In genomic region chr15:31601646-31602374, GRCm38 (mm10) we compare ENCODE assay signal across 8 mouse cellular contexts. TPM values are rescaled to one million over a fixed set of nuclear protein-coding genes. Genes with fewer than 3 reads are reported as not detected.
DNase-seq lines count a peak whose midpoint lies in the region; ATAC-seq and TF ChIP-seq lines count a peak whose summit lies in the region.

Cct5 (minus strand) TSS chr15:31601804.
Fam173b (plus strand) TSS chr15:31601852.

- peak within 1 kb of the TSS; percentile 75 for H3K4me2 ChIP-seq in heart, embryonic 12.5 days
- H3K4me2 ChIP-seq in kidney, postnatal 0 days (ENCODE audit: low read length), result peak within 1 kb of the TSS; percentile 90
- H3K4me2 ChIP-seq in liver, embryonic 11.5 days, result peak within 1 kb of the TSS; percentile 97
- H3K4me2 ChIP-seq in stomach, embryonic 14.5 days (replicated peaks; ENCODE audit: low read depth, low read length), result peak within 1 kb of the TSS; percentile 98

- DNase-seq in CD4-positive helper T cell, adult 2 months (ENCODE audit: low read depth, low spot score), result peak; percentile 98
- peak; percentile 96 for DNase-seq in brain, embryonic 18.5 days (ENCODE audit: low read depth, low spot score)
- peak; percentile 99 for DNase-seq in kidney, postnatal 0 days (ENCODE audit: low spot score)
- DNase-seq in liver, embryonic 11.5 days (ENCODE audit: low spot score), result peak; percentile 98
- DNase-seq in naive thymus-derived CD4-positive, alpha-beta T cell, adult 2 months (ENCODE audit: low read depth), result peak; percentile 98

- peak; percentile 91 for ATAC-seq in erythroid progenitor cell, adult 5-6 weeks (replicated peaks; ENCODE audit: low FRiP score, poor library complexity, severe bottlenecking)
- ATAC-seq in heart, embryonic 12.5 days (ENCODE audit: insufficient number of reproducible peaks, low FRiP score), result peak; percentile 90
- ATAC-seq in kidney, postnatal 0 days (replicated peaks; ENCODE audit: low FRiP score, low read depth), result peak; percentile 90
- ATAC-seq in liver, embryonic 11.5 days (replicated peaks; ENCODE audit: low FRiP score), result peak; percentile 85
- peak; percentile 90 for ATAC-seq in stomach, embryonic 14.5 days (ENCODE audit: insufficient number of reproducible peaks, insufficient read depth, low FRiP score, low read depth)

- under 1% methylated on average over 63 of the region's 63 CpGs for WGBS in heart, embryonic 12.5 days
- under 1% methylated on average over 63 of the region's 63 CpGs for WGBS in kidney, postnatal 0 days
- under 1% methylated on average over 63 of the region's 63 CpGs for WGBS in liver, embryonic 11.5 days
- under 1% methylated on average over 63 of the region's 63 CpGs for WGBS in stomach, embryonic 14.5 days

- H3K4me1 ChIP-seq in heart, embryonic 12.5 days (replicated peaks), result peaks cover 26% of the 10 kb centered on the region
- H3K4me1 ChIP-seq in kidney, postnatal 0 days (replicated peaks; ENCODE audit: insufficient read depth, low read length), result peaks cover 16% of the 10 kb centered on the region
- H3K4me1 ChIP-seq in liver, embryonic 11.5 days (replicated peaks; ENCODE audit: control insufficient read depth, insufficient read depth, low read length), result peaks cover 20% of the 10 kb centered on the region
- H3K4me1 ChIP-seq in stomach, embryonic 14.5 days (ENCODE audit: control insufficient read depth, insufficient read depth, low read length), result peaks cover 17% of the 10 kb centered on the region

- peaks cover 12% of the 10 kb centered on the region for H3K36me3 ChIP-seq in heart, embryonic 12.5 days
- 0 out of 2 replicates have a peak, but pooled peaks cover 3% of the 10 kb centered on the region for H3K36me3 ChIP-seq in kidney, postnatal 0 days (ENCODE audit: insufficient read depth, low read length)
- H3K36me3 ChIP-seq in liver, embryonic 11.5 days (ENCODE audit: control insufficient read depth, insufficient read depth, low read length), result peaks cover 12% of the 10 kb centered on the region; the same call in 1 of the 2 replicates
- peaks cover 8% of the 10 kb centered on the region; the same call in 1 of the 2 replicates for H3K36me3 ChIP-seq in stomach, embryonic 14.5 days (ENCODE audit: control insufficient read depth, insufficient read depth, low read length)

- no peaks in the 10 kb centered on the region for H3K9me3 ChIP-seq in heart, embryonic 12.5 days (replicated peaks)
- no peaks in the 10 kb centered on the region for H3K9me3 ChIP-seq in kidney, postnatal 0 days (replicated peaks; ENCODE audit: low read length)
- no peaks in the 10 kb centered on the region for H3K9me3 ChIP-seq in liver, embryonic 11.5 days (ENCODE audit: control insufficient read depth, low read length)
- H3K9me3 ChIP-seq in stomach, embryonic 14.5 days (ENCODE audit: control insufficient read depth, low read depth, low read length), result no peaks in the 10 kb centered on the region

- H3K9ac ChIP-seq in heart, embryonic 12.5 days, result peak within 1 kb of the TSS; percentile 94
- peak within 1 kb of the TSS; percentile 86 for H3K9ac ChIP-seq in kidney, postnatal 0 days (ENCODE audit: low read depth, low read length)
- H3K9ac ChIP-seq in liver, embryonic 11.5 days (ENCODE audit: low read depth, low read length), result peak within 1 kb of the TSS; percentile 93
- H3K9ac ChIP-seq in stomach, embryonic 14.5 days (replicated peaks; ENCODE audit: low read depth, low read length), result peak within 1 kb of the TSS; percentile 93

- no peaks in the 10 kb centered on the region for H3K27me3 ChIP-seq in heart, embryonic 12.5 days (replicated peaks)
- H3K27me3 ChIP-seq in kidney, postnatal 0 days (ENCODE audit: insufficient read depth, low read length), result no peaks in the 10 kb centered on the region
- no peaks in the 10 kb centered on the region for H3K27me3 ChIP-seq in liver, embryonic 11.5 days (replicated peaks; ENCODE audit: control insufficient read depth, insufficient read depth, low read length)
- H3K27me3 ChIP-seq in stomach, embryonic 14.5 days (ENCODE audit: control insufficient read depth, insufficient read depth, low read length), result no peaks in the 10 kb centered on the region

- H3K27ac ChIP-seq in heart, embryonic 12.5 days (ENCODE audit: poor library complexity, severe bottlenecking), result peak within 1 kb of the TSS; percentile 81
- peak within 1 kb of the TSS; percentile 87 for H3K27ac ChIP-seq in kidney, postnatal 0 days
- peak within 1 kb of the TSS; percentile 88 for H3K27ac ChIP-seq in liver, embryonic 11.5 days (ENCODE audit: low read depth, low read length)
- peak within 1 kb of the TSS; percentile 89 for H3K27ac ChIP-seq in stomach, embryonic 14.5 days (ENCODE audit: low read length)

- no peak for TF ChIP-seq CTCF in kidney, postnatal 0 days (IDR thresholded peaks at IDR 0.05; ENCODE audit: low read depth)

- H3K4me3 ChIP-seq in heart, embryonic 12.5 days, result peak within 1 kb of the TSS; percentile 88
- peak within 1 kb of the TSS; percentile 84 for H3K4me3 ChIP-seq in kidney, postnatal 0 days (replicated peaks; ENCODE audit: low read depth, low read length)
- H3K4me3 ChIP-seq in liver, embryonic 11.5 days (ENCODE audit: low read depth, low read length), result peak within 1 kb of the TSS; percentile 73
- H3K4me3 ChIP-seq in stomach, embryonic 14.5 days (ENCODE audit: low read depth, low read length), result peak within 1 kb of the TSS; percentile 97

RNA-seq across cellular contexts. Expression of gene Cct5, which starts in this region (rescaled TPM):
- total RNA-seq in erythroid progenitor cell, adult 5-6 weeks (2015; ENCODE audit: low replicate concordance), result 149 and 170 TPM in 2 replicates
- 85.0 and 107 TPM in 2 replicates for total RNA-seq in erythroid progenitor cell, adult 5-6 weeks (2017; ENCODE audit: low replicate concordance)
- 397 and 401 TPM in 2 replicates for polyA plus RNA-seq in heart, embryonic 12.5 days (2016; fragmentation: Nextera tagmentation; extraction: Ambion mirVana)
- 429 and 450 TPM in 2 replicates for polyA plus RNA-seq in kidney, postnatal 0 days (2015; fragmentation: Nextera tagmentation; extraction: Ambion mirVana)
- 683 and 762 TPM in 2 replicates for polyA plus RNA-seq in liver, embryonic 11.5 days (2014; fragmentation: Nextera tagmentation; extraction: Ambion mirVana)
- polyA plus RNA-seq in stomach, embryonic 14.5 days (2014; fragmentation: Nextera tagmentation; extraction: Ambion mirVana), result 533 and 552 TPM in 2 replicates

RNA-seq across cellular contexts. Expression of gene Fam173b, which starts in this region (rescaled TPM):
- total RNA-seq in erythroid progenitor cell, adult 5-6 weeks (2015; ENCODE audit: low replicate concordance), result 5.0 and 12.6 TPM in 2 replicates
- total RNA-seq in erythroid progenitor cell, adult 5-6 weeks (2017; ENCODE audit: low replicate concordance), result 2.5 and 6.8 TPM in 2 replicates
- polyA plus RNA-seq in heart, embryonic 12.5 days (2016; fragmentation: Nextera tagmentation; extraction: Ambion mirVana), result 12.7 TPM in 2 replicates
- polyA plus RNA-seq in kidney, postnatal 0 days (2015; fragmentation: Nextera tagmentation; extraction: Ambion mirVana), result 14.6 and 15.5 TPM in 2 replicates
- 13.8 and 14.3 TPM in 2 replicates for polyA plus RNA-seq in liver, embryonic 11.5 days (2014; fragmentation: Nextera tagmentation; extraction: Ambion mirVana)
- 12.1 and 14.8 TPM in 2 replicates for polyA plus RNA-seq in stomach, embryonic 14.5 days (2014; fragmentation: Nextera tagmentation; extraction: Ambion mirVana)

Comparison
In these comparisons a context has a peak if more than half of its experiments do, and no peak if none do; other contexts are left out.
1. Peak in every context shown above with its lines: DNase-seq, ATAC-seq, H3K4me3 ChIP-seq and H3K27ac ChIP-seq.